Mouse (Mus musculus): ENCODE data around the gene Peli2. TPM values are rescaled to one million over a fixed set of nuclear protein-coding genes. Genes with fewer than 3 reads are reported as not detected.

Peli2 gene
- polyA plus RNA-seq, 1 experiment from 2014 or later = 10.7 TPM

- H3K4me2 ChIP-seq = no peak overlapping the region
- ATAC-seq (ENCODE audit: low FRiP score, low read depth) = no peak
- H3K9me3 ChIP-seq = no peaks in the 10 kb centered on the region
- H3K9ac ChIP-seq = no peak overlapping the region
- WGBS = 65% methylated on average over 10 of the region's 10 CpGs
- no peaks in the 10 kb centered on the region for H3K36me3 ChIP-seq
- H3K27ac ChIP-seq (replicated peaks) = no peak overlapping the region
- H3K4me1 ChIP-seq (replicated peaks) = peaks cover 18% of the 10 kb centered on the region; the same call in 1 of the 2 replicates
- no peaks in the 10 kb centered on the region for H3K27me3 ChIP-seq
- no peak overlapping the region for H3K4me3 ChIP-seq
These were observed 22.1 kb downstream of the Peli2 start for GRCm38 (mm10) chr14:48142696-48143095.

GRCm38 (mm10) chr14:48143141-48143540 lies 22.5 kb downstream of the Peli2 start:
- Histone ChIP-seq H3K4me3 (no peak overlapping the region), H3K9me3 (no peaks in the 10 kb centered on the region), H3K27me3 (no peaks in the 10 kb centered on the region), H3K9ac (no peak overlapping the region), H3K27ac (replicated peaks) (no peak overlapping the region), H3K4me1 (replicated peaks) (peaks cover 18% of the 10 kb centered on the region; the same call in 1 of the 2 replicates), H3K4me2 (no peak overlapping the region), H3K36me3 (no peaks in the 10 kb centered on the region)
- ATAC-seq (ENCODE audit: low FRiP score, low read depth) = no peak
- 28% methylated on average over 4 of the region's 4 CpGs for WGBS

GRCm38 (mm10) chr14:48144330-48144729 lies 23.7 kb downstream of the Peli2 start:
- WGBS = 89% methylated on average over 17 of the region's 17 CpGs

GRCm38 (mm10) chr14:48147688-48148087 lies 27.1 kb downstream of the Peli2 start:
- Histone ChIP-seq H3K27ac (replicated peaks) (no peak overlapping the region), H3K27me3 (no peaks in the 10 kb centered on the region), H3K4me1 (replicated peaks) (peaks cover 14% of the 10 kb centered on the region; the same call in 1 of the 2 replicates), H3K4me3 (no peak overlapping the region), H3K9me3 (no peaks in the 10 kb centered on the region), H3K4me2 (no peak overlapping the region), H3K36me3 (no peaks in the 10 kb centered on the region), H3K9ac (no peak overlapping the region)
- WGBS = 88% methylated on average over 6 of the region's 6 CpGs
- ATAC-seq (ENCODE audit: low FRiP score, low read depth) = no peak

More at GRCm38 (mm10) chr14:48144330-48144729, 23.7 kb downstream of the Peli2 start:
- no peak overlapping the region for H3K4me3 ChIP-seq
- peaks cover 16% of the 10 kb centered on the region; the same call in 1 of the 2 replicates for H3K4me1 ChIP-seq (replicated peaks)
- H3K9me3 ChIP-seq = no peaks in the 10 kb centered on the region
- no peaks in the 10 kb centered on the region for H3K36me3 ChIP-seq
- ATAC-seq (ENCODE audit: low FRiP score, low read depth) = no peak; the same call in 1 of the 2 replicates
- no peak overlapping the region for H3K4me2 ChIP-seq
- no peak overlapping the region for H3K9ac ChIP-seq
- H3K27me3 ChIP-seq = no peaks in the 10 kb centered on the region
- H3K27ac ChIP-seq (replicated peaks) = no peak overlapping the region

GRCm38 (mm10) chr14:48148615-48149014 lies 28.0 kb downstream of the Peli2 start:
- Histone ChIP-seq H3K27me3 (no peaks in the 10 kb centered on the region), H3K4me2 (no peak overlapping the region), H3K4me3 (no peak overlapping the region), H3K9me3 (no peaks in the 10 kb centered on the region), H3K4me1 (replicated peaks) (peaks cover 6% of the 10 kb centered on the region; the same call in 1 of the 2 replicates), H3K27ac (replicated peaks) (no peak overlapping the region), H3K9ac (no peak overlapping the region), H3K36me3 (no peaks in the 10 kb centered on the region)
- 91% methylated on average over 6 of the region's 6 CpGs for WGBS
- ATAC-seq (ENCODE audit: low FRiP score, low read depth) = no peak

GRCm38 (mm10) chr14:48149351-48149750 lies 28.7 kb downstream of the Peli2 start:
- Histone ChIP-seq H3K9ac (no peak overlapping the region), H3K4me2 (no peak overlapping the region), H3K9me3 (no peaks in the 10 kb centered on the region), H3K27me3 (no peaks in the 10 kb centered on the region), H3K4me1 (replicated peaks) (peaks cover 1% of the 10 kb centered on the region; the same call in 1 of the 2 replicates), H3K36me3 (no peaks in the 10 kb centered on the region), H3K27ac (replicated peaks) (no peak overlapping the region), H3K4me3 (no peak overlapping the region)
- no peak for ATAC-seq (ENCODE audit: low FRiP score, low read depth)
- 91% methylated on average over 9 of the region's 9 CpGs for WGBS

GRCm38 (mm10) chr14:48150903-48151302 lies 30.3 kb downstream of the Peli2 start:
- ATAC-seq (ENCODE audit: low FRiP score, low read depth) = no peak
- no peaks in the 10 kb centered on the region for H3K27me3 ChIP-seq

GRCm38 (mm10) chr14:48151554-48151953 lies 30.9 kb downstream of the Peli2 start:
- Histone ChIP-seq H3K9ac (no peak overlapping the region), H3K36me3 (no peaks in the 10 kb centered on the region), H3K27ac (replicated peaks) (no peak overlapping the region), H3K4me2 (no peak overlapping the region), H3K27me3 (no peaks in the 10 kb centered on the region), H3K4me3 (no peak overlapping the region), H3K9me3 (no peaks in the 10 kb centered on the region), H3K4me1 (replicated peaks) (peaks cover 3% of the 10 kb centered on the region; the same call in 1 of the 2 replicates)
- no peak for ATAC-seq (ENCODE audit: low FRiP score, low read depth)
- 91% methylated on average over 2 of the region's 2 CpGs for WGBS

More at GRCm38 (mm10) chr14:48150903-48151302, 30.3 kb downstream of the Peli2 start:
- Histone ChIP-seq H3K4me1 (replicated peaks) (peaks cover 3% of the 10 kb centered on the region; the same call in 1 of the 2 replicates), H3K9me3 (no peaks in the 10 kb centered on the region), H3K36me3 (no peaks in the 10 kb centered on the region), H3K4me3 (no peak overlapping the region), H3K27ac (replicated peaks) (no peak overlapping the region), H3K4me2 (no peak overlapping the region), H3K9ac (no peak overlapping the region)
- WGBS = 82% methylated on average over 1 of the region's 1 CpGs

GRCm38 (mm10) chr14:48153064-48153463 lies 32.4 kb downstream of the Peli2 start:
- no peak overlapping the region for H3K9ac ChIP-seq
- 88% methylated on average over 2 of the region's 2 CpGs for WGBS
- no peaks in the 10 kb centered on the region for H3K27me3 ChIP-seq
- peaks cover 3% of the 10 kb centered on the region; the same call in 1 of the 2 replicates for H3K4me1 ChIP-seq (replicated peaks)
- no peak for ATAC-seq (ENCODE audit: low FRiP score, low read depth)
- H3K4me2 ChIP-seq = no peak overlapping the region
- no peaks in the 10 kb centered on the region for H3K36me3 ChIP-seq
- H3K27ac ChIP-seq (replicated peaks) = no peak overlapping the region
- no peak overlapping the region for H3K4me3 ChIP-seq
- H3K9me3 ChIP-seq = no peaks in the 10 kb centered on the region

GRCm38 (mm10) chr14:48153865-48154511 lies 33.4 kb downstream of the Peli2 start:
- H3K4me1 ChIP-seq (replicated peaks) = peaks cover 3% of the 10 kb centered on the region; the same call in 1 of the 2 replicates
- WGBS = 89% methylated on average over 5 of the region's 5 CpGs
- no peak overlapping the region for H3K4me3 ChIP-seq

GRCm38 (mm10) chr14:48154641-48155040 lies 34.0 kb downstream of the Peli2 start:
- Histone ChIP-seq H3K27ac (replicated peaks) (no peak overlapping the region), H3K36me3 (no peaks in the 10 kb centered on the region), H3K27me3 (no peaks in the 10 kb centered on the region), H3K4me2 (no peak overlapping the region), H3K9ac (no peak overlapping the region), H3K9me3 (no peaks in the 10 kb centered on the region), H3K4me1 (replicated peaks) (peaks cover 6% of the 10 kb centered on the region; the same call in 1 of the 2 replicates), H3K4me3 (no peak overlapping the region)
- ATAC-seq (ENCODE audit: low FRiP score, low read depth) = no peak
- 64% methylated on average over 8 of the region's 8 CpGs for WGBS

More at GRCm38 (mm10) chr14:48153865-48154511, 33.4 kb downstream of the Peli2 start:
- no peak overlapping the region for H3K9ac ChIP-seq
- no peaks in the 10 kb centered on the region for H3K9me3 ChIP-seq
- no peak overlapping the region for H3K4me2 ChIP-seq
- no peaks in the 10 kb centered on the region for H3K27me3 ChIP-seq
- H3K36me3 ChIP-seq = no peaks in the 10 kb centered on the region
- no peak for ATAC-seq (ENCODE audit: low FRiP score, low read depth)
- H3K27ac ChIP-seq (replicated peaks) = no peak overlapping the region

- H3K27me3 ChIP-seq = no peaks in the 10 kb centered on the region
- H3K9ac ChIP-seq = no peak overlapping the region
- H3K27ac ChIP-seq (replicated peaks) = no peak overlapping the region
- peaks cover 6% of the 10 kb centered on the region; the same call in 1 of the 2 replicates for H3K4me1 ChIP-seq (replicated peaks)
- H3K4me3 ChIP-seq = no peak overlapping the region
- H3K4me2 ChIP-seq = no peak overlapping the region
- no peaks in the 10 kb centered on the region for H3K36me3 ChIP-seq
- WGBS = 83% methylated on average over 13 of the region's 13 CpGs
- ATAC-seq (ENCODE audit: low FRiP score, low read depth) = no peak
- H3K9me3 ChIP-seq = no peaks in the 10 kb centered on the region
These were observed 34.5 kb downstream of the Peli2 start for GRCm38 (mm10) chr14:48155153-48155552.

Data from hindbrain, embryonic 15.5 days (tissue).